Mouse (Mus musculus) testis, adult 2 months (tissue): Measurements from ENCODE around the gene Sdccag8. TPM values are rescaled to one million over a fixed set of nuclear protein-coding genes. Genes with fewer than 3 reads are reported as not detected.
"Not testable (repeated sequence)": the region's sequence is repeated elsewhere in the genome, so short reads cannot be mapped to it uniquely, and the experiment has no call there.

Experiments
- H3K27ac ChIP-seq: fragments of 200-500 bp; 2 replicates; pipeline ENCODE4 v1.5.1; 2012; ENCODE audit warnings: low read depth, low read length; ENCODE audit not compliant: control insufficient read depth, insufficient read depth
- H3K27me3 ChIP-seq: fragments of 200-500 bp; 2 replicates; pipeline ENCODE4 v1.6.1; 2012; ENCODE audit warnings: mild to moderate bottlenecking, low read length, moderate library complexity; ENCODE audit not compliant: control insufficient read depth, insufficient read depth
- H3K36me3 ChIP-seq: fragments of 200-500 bp; 2 replicates; pipeline ENCODE4 v1.6.1; 2012; ENCODE audit warnings: mild to moderate bottlenecking, low read length; ENCODE audit not compliant: control insufficient read depth, insufficient read depth
- H3K4me1 ChIP-seq: fragments of 200-500 bp; 2 replicates; pipeline ENCODE4 v1.6.1; 2012; ENCODE audit warnings: low read length; ENCODE audit not compliant: control insufficient read depth, insufficient read depth
- H3K4me3 ChIP-seq: fragments of 200-500 bp; 2 replicates; pipeline ENCODE4 v1.5.1; 2012; ENCODE audit warnings: low read depth, mild to moderate bottlenecking, low read length, moderate library complexity, mixed read lengths; ENCODE audit not compliant: control insufficient read depth
- CTCF ChIP-seq: fragments of 200-500 bp; IDR thresholded peaks from 2 replicates; pipeline ENCODE4 v1.5.1; 2012; ENCODE audit warnings: low read depth, mild to moderate bottlenecking, inconsistent platforms, low read length, moderate library complexity; ENCODE audit not compliant: control insufficient read depth, insufficient read depth, insufficient replicate concordance
- POLR2A ChIP-seq: fragments of 200-500 bp; IDR thresholded peaks from 2 replicates; pipeline ENCODE4 v1.6.1; 2012; ENCODE audit warnings: low read depth, mild to moderate bottlenecking, inconsistent platforms, low read length, moderate library complexity; ENCODE audit not compliant: control insufficient read depth
- polyA plus RNA-seq: library from polyadenylated mRNA; depleted of rRNA; stranded (reverse); fragments of >200 nt; gene quantifications from 2 replicates; pipeline ENCODE4 v1.2.3, GENCODE M21; 2012

Gene Sdccag8
- polyA plus RNA-seq, 1 experiment = 17.4 TPM

DNA sequence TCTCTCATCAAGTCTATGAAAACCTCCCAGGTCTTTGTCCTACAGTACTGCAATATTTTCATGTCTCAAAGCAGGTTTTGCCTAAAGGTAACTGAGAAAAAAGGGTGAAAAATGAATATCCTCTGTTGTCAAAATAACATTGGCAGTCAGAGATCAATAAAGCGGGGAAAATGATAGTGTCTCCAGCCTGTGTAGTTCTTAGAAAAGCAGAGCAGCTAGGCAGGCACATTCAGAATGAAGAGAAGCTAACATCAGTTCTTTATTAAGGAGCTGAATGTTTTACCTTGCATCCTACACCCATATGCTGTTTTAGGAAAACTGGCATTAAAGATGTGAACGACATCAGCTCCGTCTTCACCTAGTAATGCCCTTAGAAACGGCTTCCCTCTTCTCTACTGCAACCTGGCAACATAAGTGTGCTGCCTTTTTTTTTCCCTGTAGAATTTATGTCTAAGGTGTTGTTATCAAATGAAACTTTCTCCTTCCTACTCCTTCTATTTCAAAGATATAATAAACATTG, 116.6 kb downstream of the Sdccag8 start:
- no peaks in the 10 kb centered on the region for H3K27me3 ChIP-seq
- H3K36me3 ChIP-seq = no peaks in the 10 kb centered on the region
- no peaks in the 10 kb centered on the region for H3K4me1 ChIP-seq
- no peak overlapping the region for H3K27ac ChIP-seq
- no peak for TF ChIP-seq CTCF
- TF ChIP-seq POLR2A = no peak
- H3K4me3 ChIP-seq = no peak overlapping the region

DNA sequence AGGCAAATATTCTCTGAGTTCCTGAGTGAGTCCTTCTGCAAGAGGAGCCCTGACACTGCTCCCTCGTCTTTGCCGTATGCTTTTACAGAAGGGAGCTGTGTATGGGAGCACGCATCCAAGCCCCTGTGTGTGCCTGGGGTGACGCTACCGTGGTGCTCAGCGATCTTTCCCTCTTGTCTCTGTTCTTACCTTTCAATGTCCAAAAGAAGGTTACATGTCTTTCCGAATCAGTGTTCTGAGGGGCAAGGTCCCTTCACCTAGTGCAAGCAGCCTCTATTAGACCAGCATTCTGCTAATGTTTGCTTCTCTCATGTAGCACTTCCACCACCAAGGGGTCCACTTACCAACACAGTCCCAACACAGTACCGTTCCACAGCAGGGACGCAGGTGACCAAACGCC, 117.1 kb downstream of the Sdccag8 start:
- Histone ChIP-seq H3K36me3 (no peaks in the 10 kb centered on the region), H3K27me3 (no peaks in the 10 kb centered on the region), H3K4me3 (no peak overlapping the region), H3K4me1 (no peaks in the 10 kb centered on the region), H3K27ac (no peak overlapping the region)
- TF ChIP-seq CTCF (no peak), POLR2A (no peak)

DNA sequence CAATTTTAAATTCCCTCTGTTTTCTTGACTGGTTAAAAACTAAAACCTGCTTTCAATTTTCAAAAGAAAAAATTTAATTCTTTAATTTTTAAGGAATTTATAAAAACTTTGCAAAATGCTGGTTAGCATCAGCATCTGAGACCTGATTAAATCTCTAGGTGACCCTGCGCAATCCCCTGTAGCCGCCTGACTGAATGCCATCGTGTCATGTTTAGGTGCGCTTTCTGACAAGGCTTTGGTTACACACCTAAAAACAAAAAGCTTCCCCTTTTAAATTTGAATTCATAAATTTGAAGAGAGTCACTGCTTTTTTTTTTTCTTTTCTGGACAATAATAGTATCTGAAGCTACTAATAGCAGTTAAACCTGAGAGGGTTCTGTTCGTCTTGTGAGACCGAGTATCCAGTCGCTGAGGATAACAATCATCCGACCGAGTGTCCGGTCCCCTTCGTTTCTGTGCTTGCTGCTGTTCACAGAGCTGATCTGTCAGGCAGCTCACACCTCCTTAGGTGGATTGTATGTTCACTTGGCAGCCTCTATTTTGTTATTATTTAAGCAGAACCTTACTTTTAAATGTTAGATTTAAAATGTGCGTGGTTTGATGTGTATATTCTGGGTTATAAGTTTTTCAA, 118.0 kb downstream of the Sdccag8 start:
- no peaks in the 10 kb centered on the region for H3K4me1 ChIP-seq
- H3K27me3 ChIP-seq = no peaks in the 10 kb centered on the region
- H3K27ac ChIP-seq = no peak overlapping the region
- no peak for TF ChIP-seq CTCF
- TF ChIP-seq POLR2A = no peak
- no peaks in the 10 kb centered on the region for H3K36me3 ChIP-seq
- no peak overlapping the region for H3K4me3 ChIP-seq

GRCm38 (mm10) chr1:176933319-176933718, 118.9 kb downstream of the Sdccag8 start:
- no peak overlapping the region for H3K27ac ChIP-seq

DNA sequence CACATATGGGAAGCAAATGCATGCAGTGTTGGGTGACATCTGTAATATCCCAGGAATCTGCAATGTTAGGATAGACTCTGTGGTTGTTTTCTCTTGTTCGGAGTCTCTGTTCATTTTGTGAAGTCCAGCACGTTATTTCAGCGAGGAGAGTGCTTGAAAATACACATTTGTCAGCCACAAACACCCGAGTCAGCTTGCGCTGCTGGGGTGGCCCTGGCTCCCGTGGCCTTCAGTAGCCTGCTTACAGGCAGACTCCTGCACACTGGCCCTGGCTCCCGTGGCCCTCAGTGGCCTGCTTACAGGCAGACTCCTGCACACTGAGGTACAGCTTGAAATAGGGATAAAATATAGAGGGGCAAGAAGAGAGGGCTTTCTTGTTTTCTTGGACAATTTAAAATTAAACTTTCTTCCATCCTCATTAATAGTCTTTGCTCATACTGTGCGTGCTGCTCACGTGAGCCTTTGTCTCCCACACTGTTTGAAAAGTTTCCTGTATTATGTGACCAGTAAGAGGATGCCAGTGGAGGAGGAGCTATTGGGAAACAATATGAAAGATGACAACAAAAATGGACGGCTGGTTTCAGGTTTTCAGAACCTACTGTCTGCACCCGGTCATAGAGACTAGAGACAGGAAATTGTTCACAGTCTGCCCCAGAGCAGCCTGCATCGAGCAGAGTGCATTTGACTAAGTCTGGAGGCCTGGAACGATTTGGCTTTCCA, 119.7 kb downstream of the Sdccag8 start:
- no peaks in the 10 kb centered on the region for H3K36me3 ChIP-seq
- no peaks in the 10 kb centered on the region for H3K4me1 ChIP-seq
- no peaks in the 10 kb centered on the region for H3K27me3 ChIP-seq
- H3K4me3 ChIP-seq = no peak overlapping the region
- no peak overlapping the region for H3K27ac ChIP-seq
- TF ChIP-seq POLR2A = no peak
- no peak for TF ChIP-seq CTCF

More at GRCm38 (mm10) chr1:176933319-176933718, 118.9 kb downstream of the Sdccag8 start:
- no peaks in the 10 kb centered on the region for H3K36me3 ChIP-seq
- H3K4me1 ChIP-seq = no peaks in the 10 kb centered on the region
- no peak overlapping the region for H3K4me3 ChIP-seq
- TF ChIP-seq POLR2A (no peak), CTCF (no peak)
- H3K27me3 ChIP-seq = no peaks in the 10 kb centered on the region

GRCm38 (mm10) chr1:176939901-176940341, 125.5 kb downstream of the Sdccag8 start:
- no peaks in the 10 kb centered on the region for H3K36me3 ChIP-seq
- no peak overlapping the region for H3K4me3 ChIP-seq
- H3K4me1 ChIP-seq = no peaks in the 10 kb centered on the region
- no peak overlapping the region for H3K27ac ChIP-seq
- no peak for TF ChIP-seq POLR2A
- TF ChIP-seq CTCF = no peak
- H3K27me3 ChIP-seq = no peaks in the 10 kb centered on the region

GRCm38 (mm10) chr1:176941286-176941990, 127.0 kb downstream of the Sdccag8 start:
- not testable (repeated sequence) for H3K27ac ChIP-seq, H3K27me3 ChIP-seq, H3K4me3 ChIP-seq, H3K4me1 ChIP-seq, H3K36me3 ChIP-seq
